Mouse (Mus musculus) lung, embryonic 16.5 days (tissue): ENCODE results near the gene E2f2. TPM values are rescaled to one million over a fixed set of nuclear protein-coding genes. Genes with fewer than 3 reads are reported as not detected.

ENCODE experiments used
- ATAC-seq: fragments of 200-750 bp; cut with Nextera tagmentation; 2 replicates; pipeline ENCODE4 v1.8.0; 2017; ENCODE audit warnings: low read depth, mild to moderate bottlenecking, moderate library complexity
- H3K27ac ChIP-seq: fragments of 300-500 bp; sonication (generic); 2 replicates; pipeline ENCODE4 v1.5.1; 2014; ENCODE audit warnings: mild to moderate bottlenecking, control low read depth, low read length
- H3K27me3 ChIP-seq: fragments of 300-500 bp; sonication (generic); 2 replicates; pipeline ENCODE4 v1.6.1; 2014; ENCODE audit warnings: low read depth, low read length, mixed read lengths; ENCODE audit not compliant: control insufficient read depth, insufficient read depth
- H3K36me3 ChIP-seq: fragments of 300-500 bp; sonication (generic); 2 replicates; pipeline ENCODE4 v1.6.1; 2014; ENCODE audit warnings: low read length; ENCODE audit not compliant: control insufficient read depth, insufficient read depth
- H3K4me1 ChIP-seq: fragments of 300-500 bp; sonication (generic); replicated peaks from 2 replicates; pipeline ENCODE4 v1.6.1; 2014; ENCODE audit warnings: low read length, mixed read lengths; ENCODE audit not compliant: control insufficient read depth, insufficient read depth
- H3K4me2 ChIP-seq: fragments of 300-500 bp; sonication (generic); 2 replicates; pipeline ENCODE4 v1.6.1; 2014; ENCODE audit warnings: low read depth, low read length, control low read depth
- H3K4me3 ChIP-seq: fragments of 300-500 bp; sonication (generic); 2 replicates; pipeline ENCODE4 v1.5.1; 2014; ENCODE audit warnings: mild to moderate bottlenecking, low read length, control low read depth
- H3K9ac ChIP-seq: fragments of 300-500 bp; sonication (generic); 2 replicates; pipeline ENCODE4 v1.6.1; 2014; ENCODE audit warnings: low read length, control low read depth
- H3K9me3 ChIP-seq: fragments of 300-500 bp; sonication (generic); 2 replicates; pipeline ENCODE4 v1.6.1; 2016; ENCODE audit warnings: low read length; ENCODE audit not compliant: control insufficient read depth
- WGBS: fragments of 180-500 bp; shearing (Covaris S2); extraction: QIAGEN DNeasy Blood & Tissue Kit; methylation state at CpG from one replicate; pipeline ENCODE4 v1.1.7; 2014; 5-methylcytosine and 5-hydroxymethylcytosine counted together
- polyA plus RNA-seq: library from polyadenylated mRNA; unstranded; fragments of >200 nt; fragmentation: Nextera tagmentation; extraction: Ambion mirVana; gene quantifications from 2 replicates; pipeline ENCODE4 v1.2.1, GENCODE M21; 2015

The E2f2 gene
- polyA plus RNA-seq, 1 experiment from 2014 or later = 18.4 TPM

- peaks cover 18% of the 10 kb centered on the region for H3K4me1 ChIP-seq
- H3K27ac ChIP-seq = no peak overlapping the region
- no peaks in the 10 kb centered on the region for H3K36me3 ChIP-seq
- 64% methylated on average over 13 of the region's 13 CpGs for WGBS
- H3K4me3 ChIP-seq = no peak overlapping the region
- no peak overlapping the region for H3K4me2 ChIP-seq
- no peaks in the 10 kb centered on the region for H3K27me3 ChIP-seq
- H3K9ac ChIP-seq = no peak overlapping the region
- H3K9me3 ChIP-seq = no peaks in the 10 kb centered on the region
- ATAC-seq = no peak
Observed at GRCm38 (mm10) chr4:136223549-136224239, 51.5 kb downstream of the E2f2 start.

DNA sequence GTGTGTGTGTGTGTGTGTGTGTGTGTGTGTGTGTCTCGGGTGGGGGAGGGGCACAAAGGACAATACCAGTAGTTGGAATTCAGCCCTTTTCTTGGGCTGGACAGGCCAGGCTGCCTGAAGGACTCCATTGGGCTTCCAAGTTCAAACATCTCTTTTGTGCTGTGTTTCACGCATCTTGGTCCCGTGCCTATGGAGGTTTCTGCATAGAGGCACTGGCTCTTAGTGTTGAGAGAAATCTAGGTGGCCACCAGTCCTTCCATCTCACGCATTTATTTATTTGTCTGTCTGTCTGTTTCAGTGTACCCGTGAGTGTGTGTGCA, 52.0 kb downstream of the E2f2 start:
- Histone ChIP-seq H3K4me1 (peaks cover 16% of the 10 kb centered on the region), H3K9me3 (no peaks in the 10 kb centered on the region), H3K36me3 (no peaks in the 10 kb centered on the region), H3K4me3 (no peak overlapping the region), H3K27me3 (no peaks in the 10 kb centered on the region), H3K9ac (no peak overlapping the region), H3K27ac (no peak overlapping the region), H3K4me2 (no peak overlapping the region)
- WGBS = 56% methylated on average over 4 of the region's 5 CpGs
- no peak for ATAC-seq

DNA sequence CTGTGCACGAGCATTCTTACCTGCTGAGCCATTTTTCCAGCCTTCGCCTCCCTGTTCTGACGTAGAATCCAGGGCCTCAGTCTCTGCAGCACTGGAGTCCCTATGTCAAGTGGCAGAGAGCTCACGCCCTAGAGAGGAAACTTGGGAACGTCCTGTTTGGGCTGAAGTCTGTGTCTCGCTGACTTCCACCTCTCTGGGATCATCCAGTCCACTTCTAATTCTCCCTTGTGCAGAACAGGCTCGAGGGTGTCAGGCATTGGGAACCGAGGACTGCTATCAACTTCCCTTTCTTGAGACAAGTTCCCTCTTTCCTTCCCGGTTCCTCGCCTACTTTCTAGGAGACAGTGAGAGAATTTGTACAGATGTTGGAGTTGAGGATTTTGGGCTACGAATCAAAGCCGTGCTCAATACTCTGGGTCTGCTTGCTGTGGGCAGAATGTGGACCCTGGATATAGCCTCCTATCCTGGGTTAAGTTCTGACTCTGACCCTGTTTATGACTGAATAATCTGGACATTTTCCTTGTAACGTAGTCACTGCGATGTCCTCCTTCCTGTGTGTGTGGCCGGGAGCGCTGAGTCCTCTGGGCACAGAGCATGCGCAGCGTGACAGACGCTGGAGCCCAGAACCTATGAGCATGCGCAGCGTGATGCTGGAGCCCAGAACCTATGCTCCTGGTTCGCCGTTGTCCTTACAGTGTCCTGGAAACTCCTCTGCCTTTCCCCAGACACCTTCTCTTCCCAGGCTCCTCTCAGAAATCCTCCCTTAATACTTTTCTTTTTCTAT, 52.7 kb downstream of the E2f2 start:
- WGBS = 69% methylated on average over 23 of the region's 23 CpGs
- no peak overlapping the region for H3K9ac ChIP-seq
- H3K27ac ChIP-seq = no peak overlapping the region
- H3K27me3 ChIP-seq = no peaks in the 10 kb centered on the region
- H3K4me3 ChIP-seq = no peak overlapping the region
- H3K36me3 ChIP-seq = no peaks in the 10 kb centered on the region
- no peak overlapping the region for H3K4me2 ChIP-seq
- H3K4me1 ChIP-seq = peaks cover 11% of the 10 kb centered on the region
- H3K9me3 ChIP-seq = no peaks in the 10 kb centered on the region
- no peak for ATAC-seq

DNA sequence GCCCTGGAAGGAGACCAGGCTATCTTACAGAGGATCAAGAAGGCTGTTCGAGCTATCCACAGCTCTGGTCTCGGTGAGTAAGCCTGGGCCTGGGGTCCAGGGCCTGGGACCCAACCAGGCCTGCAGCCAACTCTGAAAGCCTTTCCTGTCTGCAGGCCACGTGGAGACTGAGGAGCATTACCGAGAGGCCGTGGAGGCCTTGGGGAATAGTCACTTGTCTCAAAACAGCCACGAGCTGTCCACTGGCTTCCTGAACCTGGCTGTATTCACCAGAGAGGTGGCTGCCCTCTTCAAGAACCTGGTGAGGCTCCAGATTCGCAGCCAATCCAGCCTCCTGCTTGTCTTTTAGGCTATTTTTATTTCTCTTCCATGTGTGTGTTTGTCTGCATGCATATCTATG, 55.2 kb downstream of the E2f2 start:
- no peak overlapping the region for H3K27ac ChIP-seq
- H3K36me3 ChIP-seq = no peaks in the 10 kb centered on the region
- no peaks in the 10 kb centered on the region for H3K9me3 ChIP-seq
- no peak for ATAC-seq
- H3K4me2 ChIP-seq = no peak overlapping the region
- WGBS = 74% methylated on average over 7 of the region's 7 CpGs
- peaks cover 7% of the 10 kb centered on the region; the same call in 1 of the 2 replicates for H3K4me1 ChIP-seq
- H3K9ac ChIP-seq = no peak overlapping the region
- no peak overlapping the region for H3K4me3 ChIP-seq
- no peaks in the 10 kb centered on the region for H3K27me3 ChIP-seq

- H3K27ac ChIP-seq = no peak overlapping the region
- 56% methylated on average over 5 of the region's 5 CpGs for WGBS
- peaks cover 7% of the 10 kb centered on the region; the same call in 1 of the 2 replicates for H3K4me1 ChIP-seq
- ATAC-seq = peak; percentile 64
- H3K9ac ChIP-seq = no peak overlapping the region; the same call in 1 of the 2 replicates
- H3K4me3 ChIP-seq = no peak overlapping the region
- H3K36me3 ChIP-seq = no peaks in the 10 kb centered on the region
- no peaks in the 10 kb centered on the region for H3K9me3 ChIP-seq
- no peak overlapping the region for H3K4me2 ChIP-seq
- H3K27me3 ChIP-seq = no peaks in the 10 kb centered on the region
Observed at GRCm38 (mm10) chr4:136228640-136229039, 56.4 kb downstream of the E2f2 start.

DNA sequence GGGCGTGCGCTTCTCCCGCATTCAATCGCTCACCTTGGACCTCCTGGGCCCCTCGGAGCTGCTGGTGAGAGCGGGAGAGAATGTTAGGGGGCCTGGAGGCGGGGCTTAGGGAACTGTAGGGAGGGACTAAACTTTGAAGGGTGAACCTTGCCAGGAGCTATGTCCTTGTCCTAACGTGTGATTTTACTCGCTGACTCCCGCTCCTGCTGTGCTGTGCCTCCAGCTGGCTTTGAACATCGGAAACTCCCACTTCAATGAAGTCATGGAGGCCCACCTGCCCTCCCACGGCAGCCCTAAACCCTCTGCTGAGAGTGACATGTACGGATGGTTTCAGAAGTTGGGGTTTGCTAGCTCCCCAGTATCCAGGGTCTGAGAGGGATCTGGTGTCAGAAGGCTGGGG, 66.5 kb downstream of the E2f2 start:
- Histone ChIP-seq H3K9ac (no peak overlapping the region), H3K4me3 (no peak overlapping the region), H3K9me3 (no peaks in the 10 kb centered on the region), H3K27me3 (peaks cover 5% of the 10 kb centered on the region; the same call in 1 of the 2 replicates), H3K27ac (no peak overlapping the region), H3K36me3 (no peaks in the 10 kb centered on the region; the same call in 1 of the 2 replicates), H3K4me2 (no peak overlapping the region), H3K4me1 (no peaks in the 10 kb centered on the region; the same call in 1 of the 2 replicates)
- 32% methylated on average over 13 of the region's 13 CpGs for WGBS
- ATAC-seq = no peak

GRCm38 (mm10) chr4:136239111-136239510, 66.9 kb downstream of the E2f2 start:
- Histone ChIP-seq H3K4me3 (no peak overlapping the region), H3K4me2 (no peak overlapping the region), H3K4me1 (no peaks in the 10 kb centered on the region; the same call in 1 of the 2 replicates), H3K9ac (no peak overlapping the region), H3K27ac (no peak overlapping the region), H3K27me3 (peaks cover 5% of the 10 kb centered on the region; the same call in 1 of the 2 replicates), H3K36me3 (no peaks in the 10 kb centered on the region; the same call in 1 of the 2 replicates), H3K9me3 (no peaks in the 10 kb centered on the region)
- no peak for ATAC-seq
- 74% methylated on average over 9 of the region's 9 CpGs for WGBS

GRCm38 (mm10) chr4:136239622-136240021, 67.4 kb downstream of the E2f2 start:
- no peaks in the 10 kb centered on the region; the same call in 1 of the 2 replicates for H3K4me1 ChIP-seq
- WGBS = 17% methylated on average over 8 of the region's 8 CpGs
- peaks cover 5% of the 10 kb centered on the region; the same call in 1 of the 2 replicates for H3K27me3 ChIP-seq
- ATAC-seq = peak; percentile 51; the same call in 1 of the 2 replicates
- no peak overlapping the region for H3K4me2 ChIP-seq
- no peak overlapping the region for H3K4me3 ChIP-seq
- H3K9ac ChIP-seq = no peak overlapping the region
- H3K27ac ChIP-seq = no peak overlapping the region
- no peaks in the 10 kb centered on the region; the same call in 1 of the 2 replicates for H3K36me3 ChIP-seq
- H3K9me3 ChIP-seq = no peaks in the 10 kb centered on the region

GRCm38 (mm10) chr4:136240123-136240522, 67.9 kb downstream of the E2f2 start:
- 68% methylated on average over 14 of the region's 14 CpGs for WGBS
- Histone ChIP-seq H3K4me1 (no peaks in the 10 kb centered on the region; the same call in 1 of the 2 replicates), H3K36me3 (no peaks in the 10 kb centered on the region; the same call in 1 of the 2 replicates)

More at GRCm38 (mm10) chr4:136240123-136240522, 67.9 kb downstream of the E2f2 start:
- Histone ChIP-seq H3K27ac (no peak overlapping the region), H3K9ac (no peak overlapping the region), H3K9me3 (no peaks in the 10 kb centered on the region), H3K4me2 (no peak overlapping the region), H3K27me3 (peaks cover 5% of the 10 kb centered on the region; the same call in 1 of the 2 replicates), H3K4me3 (no peak overlapping the region)
- no peak for ATAC-seq
